Mouse (Mus musculus) left cerebral cortex, adult 9 months (tissue): ENCODE results near the gene Zfp708.
"Not testable (repeated sequence)": the region's sequence is repeated elsewhere in the genome, so short reads cannot be mapped to it uniquely, and the experiment has no call there.

Experiments used
- DNase-seq, 2 experiments: peaks; one replicate each; pipeline ENCODE4 v3.0.0; 2022; ENCODE audit warnings: low spot score in 2 of 2

Zfp708 gene

GRCm38 (mm10) chr13:67097876-67098275 is at the start of gene Zfp708:
TSS of gene Zfp708 (minus strand) at chr13:67097976.
- DNase-seq: no peak

GRCm38 (mm10) chr13:67128038-67128721 is 30.4 kb upstream of the Zfp708 start:
- peak; percentile 83 to 94 for DNase-seq

DNA sequence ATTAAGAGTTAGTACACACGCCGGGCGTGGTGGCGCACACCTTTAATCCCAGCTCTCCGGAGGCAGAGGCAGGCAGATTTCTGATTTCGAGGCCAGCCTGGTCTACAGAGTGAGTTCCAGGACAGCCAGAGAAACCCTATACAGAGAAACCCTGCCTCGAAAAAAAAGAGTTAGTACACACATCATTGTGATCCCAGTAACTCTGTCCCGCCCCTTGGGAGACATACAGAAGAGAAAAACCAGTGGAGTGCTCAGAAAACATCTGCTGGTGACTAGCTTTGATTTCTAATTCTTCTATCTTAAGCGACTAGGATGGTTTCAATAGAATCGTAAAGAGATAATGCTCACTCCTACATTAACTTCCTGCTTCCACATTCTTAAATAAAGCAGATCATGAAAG is 29.7 kb upstream of the Zfp708 start:
- DNase-seq: not testable (repeated sequence)

GRCm38 (mm10) chr13:67124460-67124859 is 26.7 kb upstream of the Zfp708 start:
- no peak for DNase-seq

- not testable (repeated sequence) for DNase-seq
Observed at GRCm38 (mm10) chr13:67121360-67121759, 23.6 kb upstream of the Zfp708 start, which contains the start of gene Zfp759. TSS of gene Zfp759 (plus strand) at chr13:67121660.

DNA sequence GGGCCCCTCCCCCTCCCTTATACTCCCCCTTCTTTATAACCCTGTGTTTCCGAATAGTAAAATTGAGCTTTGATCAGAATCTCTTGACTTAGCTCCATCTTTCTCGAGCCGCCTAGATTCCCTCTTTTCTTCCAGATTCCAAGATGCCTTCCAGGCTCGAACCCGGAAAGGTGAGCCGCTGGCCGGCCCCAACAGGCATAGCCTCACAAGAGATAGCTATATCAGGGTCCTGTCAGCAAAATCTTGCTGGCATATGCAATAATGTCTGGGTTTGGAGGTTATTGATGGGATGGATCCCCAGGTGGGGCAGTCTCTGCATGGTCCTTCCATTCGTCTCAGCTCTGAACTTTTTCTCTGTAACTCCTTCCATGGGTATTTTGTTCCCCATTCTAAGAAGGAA is 18.4 kb upstream of the Zfp708 start, which contains the start of gene Rslcan18:
Gene Rslcan18 (minus strand): TSS at position 101 of the 400 bp plus-strand sequence.
- not testable (repeated sequence) for DNase-seq

GRCm38 (mm10) chr13:67113287-67113686 is 15.5 kb upstream of the Zfp708 start:
- no peak for DNase-seq

- DNase-seq: peak in 1 of 2 experiments; percentile 19
Observed at GRCm38 (mm10) chr13:67112096-67112495, 14.3 kb upstream of the Zfp708 start.

DNA sequence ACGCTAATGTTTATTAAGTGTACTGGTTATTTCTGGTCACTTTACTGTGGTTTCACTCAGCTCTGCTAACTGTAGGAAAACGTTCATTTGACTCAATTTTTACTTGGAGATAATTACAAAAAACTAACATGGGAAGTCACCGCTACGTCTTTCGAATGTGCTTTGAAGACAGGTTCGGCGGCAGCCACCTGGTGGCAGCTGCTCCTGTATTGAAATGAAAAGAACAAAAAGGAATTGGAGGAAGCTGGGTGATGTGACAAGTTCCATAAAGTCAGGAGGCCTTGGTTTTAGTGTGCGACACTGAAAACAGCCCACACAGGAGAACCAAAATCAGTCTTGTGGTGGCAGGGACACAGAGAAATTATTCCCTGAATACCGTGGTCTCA is 11.0 kb upstream of the Zfp708 start:
- DNase-seq: no peak

- peak; percentile 89 to 98 for DNase-seq
Observed at GRCm38 (mm10) chr13:67108194-67108820, 10.5 kb upstream of the Zfp708 start, which contains the start of gene Gm28557. TSS of gene Gm28557 (minus strand) at chr13:67108604.

- DNase-seq: no peak
Observed at GRCm38 (mm10) chr13:67107681-67108080, 9.9 kb upstream of the Zfp708 start.

- DNase-seq: no peak
Observed at GRCm38 (mm10) chr13:67090154-67090553, 7.6 kb downstream of the Zfp708 start.

DNA sequence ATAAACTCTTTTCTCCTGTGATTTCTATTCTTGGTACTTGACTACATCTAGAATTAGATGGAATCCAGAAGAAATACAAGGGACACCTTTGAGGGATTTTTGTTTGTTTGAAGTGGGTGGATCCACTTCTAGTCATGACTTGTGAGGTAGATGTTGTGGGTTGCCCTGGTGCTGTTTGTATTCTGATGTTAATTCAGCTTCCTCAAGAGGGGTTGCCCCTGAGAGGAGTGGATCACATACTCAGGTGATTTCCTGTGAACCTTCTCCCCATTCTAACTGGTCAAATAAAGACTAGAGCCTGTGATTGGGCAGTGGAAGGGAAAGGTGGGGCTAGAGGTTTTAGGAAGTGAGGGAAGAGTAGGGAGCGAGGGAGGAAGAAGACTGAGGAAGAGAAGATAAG is 15.8 kb downstream of the Zfp708 start:
- no peak for DNase-seq

- peak; percentile 44 to 67 for DNase-seq
Observed at GRCm38 (mm10) chr13:67081142-67081713, 16.5 kb downstream of the Zfp708 start.

GRCm38 (mm10) chr13:67077244-67077643 is 20.5 kb downstream of the Zfp708 start:
- DNase-seq: no peak

DNA sequence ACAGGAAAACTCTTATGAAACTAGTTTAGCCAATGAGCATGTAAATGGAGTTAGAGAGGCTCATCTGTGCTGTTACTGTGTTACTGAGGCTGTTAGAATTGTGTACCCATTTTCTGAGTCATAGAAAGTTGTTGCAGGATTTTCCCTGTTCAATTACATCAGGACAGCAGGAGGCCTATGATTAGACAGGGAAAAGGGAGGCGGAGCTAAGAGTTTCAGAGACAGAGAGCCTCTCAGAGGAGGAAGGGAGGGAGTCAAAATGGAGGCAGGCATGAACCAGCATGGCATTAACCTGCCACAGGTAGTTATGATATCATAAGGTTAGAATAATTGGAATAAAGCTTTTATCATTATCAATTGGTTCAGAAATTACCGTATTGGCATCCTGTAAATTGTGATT is 25.0 kb downstream of the Zfp708 start:
- no peak for DNase-seq

GRCm38 (mm10) chr13:67065386-67065785 is 32.4 kb downstream of the Zfp708 start:
- no peak for DNase-seq

DNA sequence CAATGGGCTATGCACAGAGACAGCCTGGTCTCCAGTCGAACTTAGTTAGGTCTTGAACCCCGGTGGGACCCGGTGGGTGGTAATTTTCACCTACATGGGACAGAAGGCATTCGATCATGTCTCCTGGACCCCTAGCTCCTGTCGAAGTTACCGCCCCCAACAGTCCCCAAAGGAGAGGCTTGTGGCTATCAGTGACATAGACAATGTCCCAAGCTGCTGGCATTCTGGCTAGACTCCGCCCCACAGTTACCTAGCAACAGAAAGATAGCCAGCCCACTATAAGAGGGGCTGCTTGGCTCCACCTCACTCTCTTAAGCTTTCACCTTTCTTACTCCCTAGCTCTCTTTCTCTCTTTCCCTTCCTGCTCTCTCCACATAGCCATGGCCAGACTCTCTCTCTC is 35.3 kb downstream of the Zfp708 start:
- no peak for DNase-seq

GRCm38 (mm10) chr13:67060786-67061358 is 36.9 kb downstream of the Zfp708 start, which contains the start of gene Zfp712:
TSS of gene Zfp712 (minus strand) at chr13:67061170.
- peak; percentile 85 to 96 for DNase-seq

- DNase-seq: no peak
Observed at GRCm38 (mm10) chr13:67060161-67060785, 37.5 kb downstream of the Zfp708 start.
